Mouse (Mus musculus): ENCODE data around the gene Akap8l.

- TF ChIP-seq CTCF (IDR thresholded peaks at IDR 0.05; ENCODE audit: insufficient read depth, low read length) = no peak
- TF ChIP-seq POLR2A (IDR thresholded peaks at IDR 0.05; ENCODE audit: borderline replicate concordance, extremely low read depth, low read depth, low read length) = no peak
Measured at GRCm38 (mm10) chr17:32321836-32322235, 28.6 kb downstream of the Akap8l start.
